Mouse (Mus musculus): Measurements from ENCODE around the gene Tnni3.

- TF ChIP-seq POU5F1 (IDR thresholded peaks at IDR 0.05; ENCODE audit: borderline replicate concordance, low read length) (no peak), CTCF (conservative IDR thresholded peaks at IDR 0.05; ENCODE audit: low read length) (peak; percentile 100)
Measured at GRCm38 (mm10) chr7:4513236-4513635, 10.8 kb downstream of the Tnni3 start.
